Mouse (Mus musculus) urinary bladder, adult 2 months (tissue): Measurements from ENCODE around the gene Olfr972. TPM values are rescaled to one million over a fixed set of nuclear protein-coding genes. Genes with fewer than 3 reads are reported as not detected.
"Not testable (repeated sequence)": the region's sequence is repeated elsewhere in the genome, so short reads cannot be mapped to it uniquely, and the experiment has no call there.

ENCODE experiments used
- DNase-seq: peaks from one replicate; pipeline ENCODE4 v3.0.0; 2022; ENCODE audit warnings: low spot score
- polyA plus RNA-seq: library from polyadenylated mRNA; depleted of rRNA; stranded (reverse); fragments of >200 nt; gene quantifications from 2 replicates; pipeline ENCODE4 v1.2.3, GENCODE M21; 2012; rRNA removed

The Olfr972 gene
- polyA plus RNA-seq: not detected in 2 replicates

DNA sequence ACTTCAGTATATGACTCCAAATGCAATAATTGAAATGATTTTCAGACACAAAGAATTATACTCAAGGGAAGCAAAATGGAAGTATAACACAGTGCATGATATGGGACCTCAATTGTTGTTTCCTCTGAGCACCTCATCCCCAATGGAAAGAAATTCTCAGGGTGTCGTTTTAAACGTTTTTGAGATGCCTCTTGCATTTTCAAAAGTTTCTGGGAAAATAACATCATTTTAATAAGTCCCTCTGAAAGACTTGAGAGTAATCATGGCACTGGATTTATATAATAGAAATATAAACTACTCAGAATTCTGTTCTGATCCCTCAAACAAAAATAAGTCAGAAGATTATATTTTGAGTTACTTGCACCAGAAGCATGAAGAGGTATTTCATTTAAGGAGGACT is at the start of gene Olfr972:
Olfr972 (plus strand) TSS at position 301 of the 400 bp plus-strand sequence.
- DNase-seq: no peak

DNA sequence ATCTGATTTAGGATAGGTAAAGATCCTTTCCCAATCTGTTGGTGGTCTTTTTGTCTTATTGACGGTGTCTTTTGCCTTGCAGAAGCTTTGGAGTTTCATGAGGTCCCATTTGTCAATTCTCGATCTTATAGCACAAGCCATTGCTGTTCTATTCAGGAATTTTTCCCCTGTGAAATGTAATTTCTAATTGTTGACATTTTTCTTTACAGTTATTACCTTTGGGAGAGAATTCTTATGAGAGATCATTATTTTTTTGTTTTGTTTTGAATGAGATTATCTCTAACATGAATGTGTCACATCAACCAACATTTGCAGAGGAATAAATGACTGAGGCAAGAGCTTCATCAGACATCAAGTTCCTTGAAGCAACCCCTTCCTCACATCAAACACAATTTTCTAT is 29.6 kb upstream of the Olfr972 start, which contains the start of gene Olfr971:
Olfr971 (plus strand) TSS at position 301 of the 400 bp plus-strand sequence.
- not testable (repeated sequence) for DNase-seq

DNA sequence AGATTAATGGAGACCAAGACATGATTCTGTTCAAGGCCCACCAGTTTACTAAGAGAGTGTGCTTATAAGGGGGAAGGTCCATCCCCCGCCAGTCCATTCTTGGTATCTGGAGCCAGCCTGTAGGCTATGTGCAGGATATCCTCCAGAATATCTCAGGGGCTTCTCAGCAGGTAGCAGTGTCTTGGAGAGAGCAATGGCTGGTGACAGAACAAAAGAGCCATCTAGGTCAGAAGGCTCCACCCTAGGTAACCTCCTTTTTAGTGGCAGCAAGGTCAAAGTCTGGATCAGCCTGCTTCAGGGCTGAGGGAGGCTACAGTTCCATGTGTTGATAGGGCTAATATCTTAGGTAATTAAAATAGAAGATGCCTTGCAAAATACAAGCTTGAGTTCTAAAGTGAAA is 5.8 kb downstream of the Olfr972 start:
- DNase-seq: not testable (repeated sequence)

DNA sequence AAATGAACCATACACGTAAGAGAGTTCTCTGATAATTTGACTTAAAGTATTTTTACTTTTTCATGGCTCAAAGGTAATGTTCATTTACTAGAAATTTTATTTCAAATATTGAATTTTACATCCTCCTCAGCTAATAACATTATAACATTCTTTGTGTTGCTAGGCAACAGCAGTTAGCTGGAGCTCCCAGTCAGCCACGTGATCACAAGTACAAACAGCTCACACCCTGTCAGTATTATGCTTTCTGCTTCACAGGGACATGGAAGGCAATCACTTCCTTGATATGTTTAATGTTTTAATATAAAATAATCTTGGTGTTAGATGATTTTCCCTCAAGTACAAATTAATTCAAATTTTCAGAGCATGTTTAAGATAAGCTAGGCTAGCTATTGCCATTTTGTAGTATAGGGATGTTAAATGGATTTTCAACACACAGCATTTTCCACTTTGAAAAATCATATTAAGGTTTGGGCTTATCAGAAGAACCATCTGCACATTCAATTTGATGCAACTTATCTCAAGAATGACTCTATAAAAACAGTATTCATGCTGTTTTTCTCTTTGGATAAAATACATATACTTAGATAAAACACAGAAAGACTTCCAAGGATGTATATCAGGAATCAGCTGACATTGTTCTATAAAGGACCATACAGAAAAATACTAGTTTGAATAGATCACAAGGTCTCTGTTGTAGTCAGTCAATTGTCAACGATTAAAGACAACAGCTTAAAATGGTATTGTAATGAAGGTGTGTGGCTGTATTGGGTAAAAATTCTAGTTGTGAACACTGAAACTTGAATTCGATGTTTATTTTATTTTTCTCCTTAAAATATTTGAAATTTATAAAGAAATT is 11.5 kb downstream of the Olfr972 start:
- DNase-seq: not testable (repeated sequence)

DNA sequence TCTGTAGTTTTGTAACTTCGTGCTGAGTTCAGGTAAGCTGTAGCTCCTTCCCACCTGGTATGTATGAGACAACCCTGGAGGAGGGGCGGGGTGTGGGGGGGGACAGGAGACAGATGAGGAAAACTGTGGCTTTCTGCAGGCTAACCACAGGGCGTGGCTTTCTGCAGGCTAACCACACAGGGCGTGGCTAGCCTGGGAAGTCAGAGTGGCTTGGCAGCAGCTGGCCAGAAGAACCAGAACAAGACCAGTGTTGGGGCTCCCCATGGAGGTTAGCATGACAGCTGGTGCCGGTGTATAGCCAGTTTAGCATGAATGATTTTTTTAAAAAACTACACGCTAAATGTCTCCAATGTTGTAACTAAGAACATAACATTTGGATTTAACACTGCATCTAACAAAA is 38.9 kb downstream of the Olfr972 start:
- DNase-seq: no peak

DNA sequence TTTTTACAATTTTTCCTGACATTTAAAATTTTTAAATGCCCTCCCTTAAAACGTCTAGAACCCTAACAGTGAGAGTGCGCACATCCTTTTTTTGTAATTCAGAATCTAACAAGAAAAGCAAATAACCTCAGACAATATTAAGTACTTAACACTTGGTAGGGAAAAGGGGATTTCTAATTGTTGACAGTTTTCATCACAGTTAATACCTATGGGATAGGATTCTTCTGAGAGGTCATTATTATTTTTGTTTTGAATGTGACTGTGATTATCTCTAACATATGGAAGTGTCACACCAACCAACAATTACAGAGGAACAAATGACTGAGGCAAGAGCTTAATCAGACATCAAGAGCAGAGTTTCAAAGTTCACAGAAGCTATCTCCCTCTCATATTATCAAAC is 40.8 kb downstream of the Olfr972 start, which contains the start of gene Olfr229:
Olfr229 (plus strand) TSS at position 301 of the 400 bp plus-strand sequence.
- DNase-seq: no peak

DNA sequence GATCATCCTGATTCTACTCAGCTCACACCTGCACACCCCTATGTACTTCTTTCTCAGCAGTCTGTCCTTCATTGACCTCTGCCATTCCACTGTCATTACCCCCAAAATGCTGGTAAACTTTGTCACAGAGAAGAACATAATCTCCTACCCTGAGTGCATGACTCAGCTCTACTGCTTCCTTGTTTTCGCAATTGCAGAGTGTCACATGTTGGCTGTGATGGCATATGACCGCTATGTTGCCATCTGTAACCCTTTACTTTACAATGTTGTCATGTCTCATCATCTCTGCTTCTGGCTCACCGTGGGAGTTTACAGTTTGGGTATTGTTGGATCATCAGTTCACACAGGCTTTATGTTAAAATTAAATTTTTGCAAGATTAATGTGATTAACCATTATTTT is 43.7 kb downstream of the Olfr972 start:
- no peak for DNase-seq

Other genes with a start within 250 kb of the Olfr972 start
- not detected in 2 replicates for gene Olfr960, start 245.0 kb upstream of the Olfr972 start, polyA plus RNA-seq
- gene Olfr961, start 221.3 kb upstream of the Olfr972 start, polyA plus RNA-seq: not detected in 2 replicates
- not detected in 2 replicates for gene Olfr963, start 199.2 kb upstream of the Olfr972 start, polyA plus RNA-seq
- not detected in 2 replicates for gene Olfr149, start 159.3 kb upstream of the Olfr972 start, polyA plus RNA-seq
- not detected in 2 replicates for gene Olfr965, start 155.1 kb upstream of the Olfr972 start, polyA plus RNA-seq
- gene Olfr150, start 135.4 kb upstream of the Olfr972 start, polyA plus RNA-seq: not detected in 2 replicates
- gene Olfr967, start 120.2 kb upstream of the Olfr972 start, polyA plus RNA-seq: not detected in 2 replicates
- gene Olfr968, start 83.2 kb upstream of the Olfr972 start, polyA plus RNA-seq: not detected in 2 replicates
- not detected in 2 replicates for gene Olfr969, start 75.5 kb upstream of the Olfr972 start, polyA plus RNA-seq
- not detected in 2 replicates for gene Olfr970, start 57.6 kb upstream of the Olfr972 start, polyA plus RNA-seq
- gene Olfr971, start 29.5 kb upstream of the Olfr972 start, polyA plus RNA-seq: not detected in 2 replicates
- not detected in 2 replicates for gene Olfr229, start 40.9 kb downstream of the Olfr972 start, polyA plus RNA-seq
- gene Olfr974, start 71.1 kb downstream of the Olfr972 start, polyA plus RNA-seq: not detected in 2 replicates
- gene Olfr975, start 85.6 kb downstream of the Olfr972 start, polyA plus RNA-seq: not detected in 2 replicates
- not detected in 2 replicates for gene Olfr976, start 94.7 kb downstream of the Olfr972 start, polyA plus RNA-seq
- gene Olfr978, start 125.7 kb downstream of the Olfr972 start, polyA plus RNA-seq: not detected in 2 replicates
- not detected in 2 replicates for gene Olfr979, start 137.0 kb downstream of the Olfr972 start, polyA plus RNA-seq
- not detected in 2 replicates for gene Olfr980, start 143.2 kb downstream of the Olfr972 start, polyA plus RNA-seq
- gene Olfr981, start 155.0 kb downstream of the Olfr972 start, polyA plus RNA-seq: not detected in 2 replicates
- not detected in 2 replicates for gene Olfr982, start 207.4 kb downstream of the Olfr972 start, polyA plus RNA-seq
- gene Olfr983, start 227.2 kb downstream of the Olfr972 start, polyA plus RNA-seq: not detected in 2 replicates
- not detected in 2 replicates for gene Olfr984, start 247.8 kb downstream of the Olfr972 start, polyA plus RNA-seq